Mouse (Mus musculus) bone marrow, adult 2 months (tissue): ENCODE results near the gene Usp6nl. TPM values are rescaled to one million over a fixed set of nuclear protein-coding genes. Genes with fewer than 3 reads are reported as not detected.

Experiments
- H3K27ac ChIP-seq: fragments of 200-500 bp; 2 replicates; pipeline ENCODE4 v1.5.1; 2012; ENCODE audit warnings: low read depth, mild to moderate bottlenecking, control low read depth, inconsistent platforms, low read length; ENCODE audit not compliant: control insufficient read depth, poor library complexity, insufficient read depth
- H3K4me1 ChIP-seq: fragments of 200-500 bp; 2 replicates; pipeline ENCODE4 v1.6.1; 2011; ENCODE audit warnings: low read length; ENCODE audit not compliant: control insufficient read depth, insufficient read depth
- H3K4me3 ChIP-seq: fragments of 200-500 bp; replicated peaks from 2 replicates; pipeline ENCODE3; 2011; ENCODE audit warnings: mild to moderate bottlenecking, low read depth, low read length, control low read depth; ENCODE audit not compliant: control insufficient read depth
- CTCF ChIP-seq: fragments of 200-500 bp; IDR thresholded peaks from 2 replicates; pipeline ENCODE4 v1.5.1; 2011; ENCODE audit warnings: low read length, control low read depth; ENCODE audit not compliant: control insufficient read depth, insufficient read depth
- POLR2A ChIP-seq: fragments of 200-500 bp; IDR thresholded peaks from 2 replicates; pipeline ENCODE4 v1.6.1; 2011; ENCODE audit warnings: low read depth, mild to moderate bottlenecking, control low read depth, low read length, borderline replicate concordance; ENCODE audit not compliant: control insufficient read depth
- WGBS: fragments of 180-500 bp; shearing (Covaris S2); methylation state at CpG from one replicate; pipeline ENCODE4 v1.1.7; 2018; 5-methylcytosine and 5-hydroxymethylcytosine counted together
- polyA plus RNA-seq: library from polyadenylated mRNA; stranded (reverse); fragments of >200 nt; gene quantifications from 2 replicates; pipeline ENCODE4 v1.2.4, GENCODE M21; 2011; ENCODE audit warnings: low replicate concordance; ENCODE audit not compliant: missing spikeins, insufficient read depth, insufficient read length

Gene Usp6nl
- polyA plus RNA-seq, 1 experiment: 6.9 TPM

DNA sequence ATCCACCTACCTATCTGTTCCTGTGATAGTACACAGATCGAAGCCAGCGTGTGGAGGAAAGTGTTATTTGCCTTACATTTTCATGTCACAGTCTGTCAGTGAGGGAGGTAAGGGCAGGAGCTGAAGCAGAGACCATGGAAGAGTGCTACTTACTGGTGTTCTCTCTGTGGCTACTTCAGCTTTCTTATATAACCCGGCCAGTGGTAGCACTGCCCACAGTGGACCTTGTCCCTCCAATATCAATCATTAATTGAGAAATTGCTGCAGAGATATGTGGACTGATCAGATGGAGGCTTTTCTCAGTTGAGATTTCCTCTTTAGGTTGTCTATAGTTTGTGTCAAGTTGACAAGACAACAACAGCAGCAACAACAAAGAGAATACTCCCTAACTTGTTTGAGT lies 66.7 kb downstream of the Usp6nl start:
- Histone ChIP-seq H3K4me3 (no peak overlapping the region), H3K27ac (no peak overlapping the region), H3K4me1 (no peaks in the 10 kb centered on the region)
- no peak for TF ChIP-seq CTCF
- WGBS: 94% methylated on average over 3 of the region's 3 CpGs

DNA sequence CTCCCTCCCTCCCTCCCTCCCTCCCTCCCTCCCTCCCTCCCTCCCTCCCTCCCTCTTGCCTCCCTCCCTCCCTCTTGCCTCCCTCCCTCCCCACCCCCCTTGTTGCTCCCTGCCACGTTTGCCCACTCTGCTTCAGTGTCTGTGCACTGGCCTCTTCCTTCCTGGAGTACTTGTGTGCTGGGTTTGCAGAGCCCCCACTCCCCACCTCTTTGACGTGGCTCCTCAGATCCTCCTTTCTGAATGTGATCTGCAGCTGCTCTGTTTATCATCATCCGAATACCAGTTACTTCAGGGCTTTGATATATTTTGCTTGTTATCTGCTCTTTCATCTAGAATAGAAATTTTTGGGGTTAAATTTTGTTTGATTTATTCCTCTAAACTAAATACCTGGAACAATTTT lies 68.8 kb downstream of the Usp6nl start:
- TF ChIP-seq POLR2A (no peak), CTCF (no peak)
- H3K4me3 ChIP-seq: no peak overlapping the region
- 36% methylated on average over 3 of the region's 3 CpGs for WGBS
- H3K27ac ChIP-seq: no peak overlapping the region
- no peaks in the 10 kb centered on the region for H3K4me1 ChIP-seq

DNA sequence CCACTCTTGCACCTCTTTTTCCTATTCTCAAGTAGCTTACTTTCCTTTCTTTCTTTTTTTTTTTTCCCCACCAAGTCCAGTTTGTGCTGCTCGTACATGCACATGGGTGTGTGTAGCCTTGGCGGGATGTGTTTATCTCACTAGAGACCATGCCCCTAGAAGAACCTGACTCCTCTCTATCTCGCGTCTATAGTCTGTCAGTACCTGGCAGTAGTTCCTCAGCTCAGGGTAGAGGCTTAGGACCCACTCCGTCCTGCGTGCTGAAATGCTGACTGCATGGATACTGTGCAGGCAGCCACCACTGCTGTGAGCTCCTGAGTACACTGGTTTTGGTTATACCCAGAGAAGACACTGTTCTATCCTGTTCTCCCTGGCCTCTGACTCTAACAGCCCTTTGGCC lies 69.5 kb downstream of the Usp6nl start:
- Histone ChIP-seq H3K4me3 (no peak overlapping the region), H3K4me1 (no peaks in the 10 kb centered on the region), H3K27ac (no peak overlapping the region)
- TF ChIP-seq CTCF (no peak), POLR2A (no peak)
- 72% methylated on average over 6 of the region's 6 CpGs for WGBS

DNA sequence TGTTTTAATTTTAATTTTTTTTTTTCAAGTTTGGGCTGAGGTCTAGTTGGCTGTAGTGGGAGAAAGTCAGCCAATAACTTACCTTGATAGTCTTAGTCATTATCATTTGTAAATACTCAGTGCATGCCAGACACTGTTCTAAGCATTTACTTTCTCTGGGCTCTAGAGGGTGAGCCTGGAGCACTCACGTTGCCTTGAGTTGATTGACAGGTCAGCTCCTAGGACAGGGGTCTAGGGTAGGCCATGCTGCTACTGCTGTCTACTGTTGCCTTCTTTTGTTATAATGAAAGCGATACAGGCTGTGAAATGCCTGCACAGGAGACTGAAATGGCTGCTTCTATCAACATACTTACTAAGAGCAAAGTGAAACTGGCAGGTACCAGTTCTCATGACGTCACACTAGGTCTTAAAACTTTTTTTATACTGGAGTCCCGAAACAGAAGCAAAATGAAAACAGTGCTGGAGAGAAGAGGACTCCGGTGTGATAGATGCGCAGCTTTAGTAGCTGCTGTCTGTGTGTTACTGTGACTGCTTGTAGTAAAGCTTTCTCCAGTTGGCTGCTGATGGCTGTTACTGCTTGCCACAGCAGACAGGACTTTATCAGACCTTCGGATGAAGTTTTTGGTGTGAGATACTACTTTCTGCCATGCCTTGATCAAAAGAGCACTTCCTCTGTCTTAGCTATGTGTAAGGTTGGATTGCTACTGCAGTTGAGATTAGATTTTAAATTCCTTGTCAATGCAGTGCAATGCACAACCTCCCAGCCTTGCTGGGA lies 73.6 kb downstream of the Usp6nl start:
- 47% methylated on average over 7 of the region's 7 CpGs for WGBS
- no peak overlapping the region for H3K27ac ChIP-seq
- no peaks in the 10 kb centered on the region for H3K4me1 ChIP-seq
- no peak overlapping the region for H3K4me3 ChIP-seq
- TF ChIP-seq CTCF: no peak
- no peak for TF ChIP-seq POLR2A

DNA sequence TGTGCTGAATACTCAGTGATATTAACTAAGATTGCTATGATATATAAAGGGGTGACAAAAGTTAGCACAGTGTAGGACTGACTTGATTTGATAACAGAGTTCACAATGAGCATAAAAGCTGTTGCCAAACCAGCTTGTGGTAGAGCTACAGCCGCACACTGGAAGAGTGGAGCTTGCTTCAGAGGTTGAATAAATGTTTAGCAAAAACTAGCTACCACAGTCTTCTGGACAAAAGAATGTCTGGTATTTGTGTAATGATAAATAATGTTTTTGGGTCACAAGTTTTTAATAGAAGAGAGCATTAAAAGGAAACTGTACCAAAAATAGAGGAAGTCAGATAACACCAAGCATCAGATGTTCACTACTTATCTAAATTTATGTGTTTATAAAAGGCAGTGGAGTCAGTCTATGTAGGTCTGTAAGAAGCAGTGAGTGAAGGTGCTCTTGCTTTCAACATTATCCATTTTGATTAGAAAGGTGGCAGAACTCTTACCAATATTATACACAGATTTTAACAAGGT lies 74.2 kb downstream of the Usp6nl start:
- TF ChIP-seq CTCF (no peak), POLR2A (no peak)
- no peaks in the 10 kb centered on the region for H3K4me1 ChIP-seq

DNA sequence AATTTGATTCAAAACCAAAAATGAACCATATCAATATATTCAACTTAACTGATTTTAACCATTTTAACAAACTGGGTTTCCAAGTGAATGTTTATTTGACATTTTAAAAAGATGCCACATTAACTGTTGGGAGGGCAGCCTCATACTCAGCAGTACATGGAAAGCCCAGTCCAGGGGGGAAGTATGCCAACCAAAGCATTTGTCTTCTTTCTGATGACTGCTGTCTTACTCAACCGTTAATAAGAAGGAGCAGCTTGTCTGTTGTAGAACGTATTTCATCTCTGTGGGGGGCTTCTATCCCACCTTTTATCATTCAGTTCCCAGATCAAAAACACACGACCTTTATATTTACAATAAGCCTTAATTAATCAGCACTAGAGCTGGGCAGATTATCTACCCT lies 74.7 kb downstream of the Usp6nl start:
- no peak overlapping the region for H3K4me3 ChIP-seq
- TF ChIP-seq CTCF: no peak
- TF ChIP-seq POLR2A: no peak
- 60% methylated on average over 3 of the region's 3 CpGs for WGBS
- H3K27ac ChIP-seq: no peak overlapping the region
- H3K4me1 ChIP-seq: no peaks in the 10 kb centered on the region

More for the DNA sequence above, 74.2 kb downstream of the Usp6nl start:
- Histone ChIP-seq H3K4me3 (no peak overlapping the region), H3K27ac (no peak overlapping the region)
- 52% methylated on average over 1 of the region's 1 CpGs for WGBS

DNA sequence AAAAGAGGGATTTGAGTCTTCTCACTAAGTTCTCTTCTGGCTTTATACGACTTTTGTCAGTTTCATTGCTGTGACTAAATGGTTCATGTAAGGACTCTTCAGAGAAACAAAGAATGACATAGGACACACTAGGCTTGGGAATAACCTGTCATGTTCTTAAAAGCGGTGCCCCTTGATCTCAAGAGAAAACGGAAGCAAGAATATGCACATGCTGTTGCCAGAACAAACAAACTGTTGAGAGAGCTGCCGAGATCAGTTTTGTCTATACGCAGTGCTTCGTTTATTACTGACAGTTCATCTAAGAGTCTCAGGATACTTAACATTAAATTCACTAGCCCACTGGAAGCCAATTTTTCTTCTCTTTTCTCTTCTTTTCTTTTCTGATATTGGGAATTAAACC lies 76.4 kb downstream of the Usp6nl start:
- H3K4me1 ChIP-seq: no peaks in the 10 kb centered on the region
- TF ChIP-seq POLR2A (no peak), CTCF (no peak)
- WGBS: 93% methylated on average over 6 of the region's 6 CpGs
- H3K27ac ChIP-seq: no peak overlapping the region
- no peak overlapping the region for H3K4me3 ChIP-seq

DNA sequence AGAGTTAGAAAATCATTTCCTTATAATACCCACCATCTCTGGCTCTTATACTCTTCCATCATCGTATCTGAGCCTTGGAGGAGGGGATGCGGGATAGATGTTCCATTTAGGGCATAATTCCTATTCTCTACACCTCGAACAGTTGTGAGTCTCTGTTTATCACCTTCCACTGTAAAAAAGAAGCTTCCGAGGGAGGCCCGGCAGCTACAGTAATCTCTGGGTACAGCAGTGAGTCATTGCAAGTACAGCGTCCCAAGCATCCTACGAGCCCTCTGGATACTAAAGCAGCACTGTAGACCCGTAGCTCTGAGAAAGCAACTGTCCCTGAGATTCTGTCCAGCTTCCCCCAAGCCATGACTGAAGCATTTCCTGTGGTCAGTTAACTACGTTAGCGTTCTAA lies 78.6 kb downstream of the Usp6nl start:
- 87% methylated on average over 10 of the region's 10 CpGs for WGBS
- no peak overlapping the region for H3K27ac ChIP-seq
- no peak for TF ChIP-seq CTCF
- no peak for TF ChIP-seq POLR2A
- H3K4me3 ChIP-seq: no peak overlapping the region
- H3K4me1 ChIP-seq: no peaks in the 10 kb centered on the region
